Mouse (Mus musculus): ENCODE results near the gene Ccnd2.

Ccnd2 gene

DNA sequence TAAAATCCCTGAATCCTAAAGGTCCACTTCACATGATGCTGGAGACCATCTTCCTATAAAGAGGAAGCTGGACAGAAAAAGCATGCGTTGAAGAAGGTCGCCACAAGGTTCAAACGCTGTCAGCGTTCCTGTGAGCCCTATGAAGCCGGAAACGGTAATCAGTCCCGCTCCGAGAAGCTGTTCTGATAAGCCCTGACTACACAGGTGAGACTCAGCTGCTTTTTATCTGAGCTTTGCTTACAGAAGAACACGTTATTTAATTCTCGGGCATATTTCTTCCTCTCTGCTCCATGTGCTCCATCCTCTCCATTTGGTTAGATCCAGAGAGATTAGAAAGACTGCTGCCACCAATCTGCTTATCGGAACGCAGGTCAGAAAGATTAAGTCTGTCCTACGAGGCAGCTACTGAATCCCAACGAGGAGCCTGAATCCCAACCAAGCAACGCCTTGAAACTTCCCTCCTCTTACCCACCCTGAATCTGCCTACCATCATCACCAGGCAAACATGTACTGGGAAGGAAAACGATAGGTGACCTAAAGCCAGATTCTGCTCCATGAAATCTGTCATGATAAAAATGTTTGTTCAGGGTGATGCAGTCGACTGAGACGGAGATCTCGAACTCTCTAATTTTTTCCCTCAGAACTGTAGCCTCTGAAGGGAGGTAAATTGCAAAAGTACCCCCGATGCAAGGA lies 43.5 kb downstream of the Ccnd2 start:
- no peak for DNase-seq (ENCODE audit: low spot score in 2 of 2)

- DNase-seq (ENCODE audit: low spot score in 2 of 2) = no peak
These were observed 44.6 kb downstream of the Ccnd2 start for GRCm38 (mm10) chr6:127107413-127107812.

GRCm38 (mm10) chr6:127106726-127107125 lies 45.3 kb downstream of the Ccnd2 start:
- DNase-seq (ENCODE audit: low spot score in 2 of 2) = no peak

- DNase-seq (ENCODE audit: low spot score in 2 of 2) = no peak
These were observed 45.8 kb downstream of the Ccnd2 start for GRCm38 (mm10) chr6:127106189-127106588.

DNA sequence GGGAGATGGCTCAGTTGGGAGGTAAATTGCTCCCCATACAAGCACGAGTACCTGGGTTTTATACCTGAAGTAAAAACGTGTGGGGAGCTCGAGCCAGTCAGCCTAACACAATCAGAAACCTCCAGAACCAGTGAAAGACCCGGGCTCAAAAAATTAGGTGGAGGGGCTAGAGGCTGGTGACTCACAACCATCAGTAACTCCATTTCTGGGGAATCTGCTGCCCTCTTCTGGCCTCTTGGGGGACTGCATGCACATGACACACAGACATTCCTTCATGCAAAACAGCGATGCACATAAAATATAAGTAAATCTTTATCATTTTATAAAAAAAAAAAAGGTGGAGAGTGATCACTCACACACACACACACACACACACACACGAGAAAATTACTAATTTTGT lies 46.9 kb downstream of the Ccnd2 start:
- peak in 1 of 2 experiments; percentile 55 for DNase-seq (ENCODE audit: low spot score in 2 of 2)

DNA sequence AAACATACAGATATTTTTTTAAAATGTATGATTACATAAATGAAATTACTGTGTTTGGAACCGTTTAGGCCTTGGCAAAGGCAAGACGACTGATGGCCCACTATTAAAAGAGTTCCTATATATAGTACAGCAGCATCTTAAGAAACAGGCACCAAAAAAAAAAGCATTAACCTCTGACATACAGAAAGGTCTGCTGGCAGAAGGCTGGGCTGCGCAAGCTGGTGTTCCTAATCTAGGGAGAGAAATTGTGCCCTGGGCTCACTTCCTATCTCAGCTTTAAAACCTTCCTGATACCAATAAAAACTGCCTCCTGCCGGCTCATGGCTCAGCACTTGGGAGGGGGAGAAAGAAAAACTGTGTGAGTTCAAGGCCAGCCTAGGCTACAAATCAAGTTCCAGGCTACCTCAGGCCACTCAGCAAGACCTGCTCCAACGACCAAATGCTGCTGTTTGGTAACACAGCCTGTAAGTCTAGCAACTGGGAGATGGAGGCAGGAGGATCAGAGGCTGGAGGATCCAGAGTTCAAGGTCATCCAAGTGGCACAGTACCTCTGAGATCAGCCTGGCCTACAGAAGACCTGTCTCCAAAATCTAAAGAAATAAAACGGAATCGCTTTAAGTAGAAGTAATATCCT lies 47.5 kb downstream of the Ccnd2 start:
- DNase-seq (ENCODE audit: low spot score in 2 of 2) = no peak

DNA sequence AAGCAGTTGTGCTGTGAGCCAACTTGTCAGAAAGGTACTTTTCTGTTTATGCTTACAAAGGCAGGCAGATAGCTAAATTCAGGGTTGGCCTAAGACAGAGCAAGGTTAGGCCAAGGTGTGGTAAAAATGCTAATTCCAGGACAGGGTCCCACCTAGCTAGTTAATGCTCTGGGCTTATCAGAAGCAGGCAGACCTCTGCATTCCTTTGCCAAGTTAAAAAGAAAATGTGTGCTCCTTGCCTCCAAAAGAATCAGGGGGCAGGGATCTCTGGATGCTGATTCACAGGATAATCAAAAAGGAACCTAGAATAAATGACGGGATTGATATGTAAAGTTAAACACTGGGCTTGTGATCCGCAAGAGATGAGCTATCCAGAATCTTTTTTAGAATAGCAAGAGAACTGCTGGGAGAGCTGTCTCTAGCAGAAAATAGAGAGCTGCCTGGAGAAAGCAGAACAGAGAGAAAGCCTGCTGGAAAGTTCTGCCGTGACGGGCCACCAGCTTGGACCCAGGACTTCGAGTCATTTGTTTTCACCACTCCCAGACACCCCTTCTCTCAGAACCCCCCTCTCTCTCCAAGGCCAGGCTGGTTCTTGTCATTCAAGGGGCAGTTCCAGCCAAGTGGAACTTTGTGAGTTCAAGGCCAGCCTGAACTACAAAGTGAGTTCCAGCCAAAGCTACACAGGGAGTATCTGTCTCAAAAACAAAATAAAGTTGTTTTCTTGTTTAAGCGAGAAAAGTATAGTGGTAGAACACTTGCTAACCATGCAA lies 48.3 kb downstream of the Ccnd2 start:
- no peak for DNase-seq (ENCODE audit: low spot score in 2 of 2)

DNA sequence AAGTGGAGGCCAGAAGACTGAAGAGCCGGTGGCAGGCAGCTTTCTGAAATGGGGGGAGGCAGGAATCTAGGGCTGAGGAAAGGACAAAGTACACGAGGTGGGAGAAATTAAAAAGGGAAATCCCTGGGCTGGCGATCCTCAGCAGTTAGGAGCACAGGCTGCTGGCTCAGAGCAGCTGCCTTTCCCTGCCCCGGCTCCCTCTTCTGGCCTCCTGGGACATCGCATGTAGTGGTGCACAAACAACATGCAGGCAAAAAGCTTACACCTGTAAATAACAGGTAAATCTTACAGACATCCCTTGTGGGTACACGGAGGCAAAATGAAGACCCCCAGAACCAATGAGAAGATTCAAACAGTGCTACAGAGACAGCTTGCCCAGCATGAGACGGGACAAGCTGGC lies 57.4 kb downstream of the Ccnd2 start:
- peak in 1 of 2 experiments; percentile 18 for DNase-seq (ENCODE audit: low spot score in 2 of 2)

- peak in 1 of 2 experiments; percentile 33 for DNase-seq (ENCODE audit: low spot score in 2 of 2)
These were observed 65.3 kb downstream of the Ccnd2 start for GRCm38 (mm10) chr6:127086739-127087138.

- DNase-seq (ENCODE audit: low spot score in 2 of 2) = no peak
These were observed 70.2 kb downstream of the Ccnd2 start for GRCm38 (mm10) chr6:127081820-127082219.

GRCm38 (mm10) chr6:127079867-127080731 lies 71.9 kb downstream of the Ccnd2 start:
- DNase-seq (ENCODE audit: low spot score in 2 of 2) = peak in 1 of 2 experiments; percentile 22

Measured in thymus, postnatal 10 days (tissue).